Mouse (Mus musculus): ENCODE measurements around the gene Fcamr. TPM values are rescaled to one million over a fixed set of nuclear protein-coding genes. Genes with fewer than 3 reads are reported as not detected.

Fcamr gene
- polyA plus RNA-seq, 1 experiment from 2014 or later, result 0.18 TPM

DNA sequence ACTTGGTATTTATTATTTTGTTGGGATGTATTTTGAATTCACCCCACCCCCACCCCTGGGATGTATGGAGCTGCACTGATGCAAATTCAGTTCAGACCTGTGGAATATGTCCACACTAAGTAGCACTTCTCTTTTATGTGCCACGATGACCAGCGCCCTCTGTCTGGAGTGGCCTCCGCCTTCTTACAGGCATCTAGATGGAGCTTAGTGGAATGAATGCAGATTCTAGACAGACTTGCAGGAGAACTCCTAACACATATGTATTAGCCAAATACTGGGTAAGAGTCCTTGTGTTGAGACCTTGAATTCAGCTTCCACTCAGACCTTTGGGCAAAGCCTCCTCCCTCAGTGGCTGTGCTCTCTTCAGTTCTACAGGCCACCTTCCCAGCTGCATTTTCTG is 10.2 kb downstream of the Fcamr start:
- Histone ChIP-seq H3K27ac (no peak overlapping the region), H3K4me3 (replicated peaks) (no peak overlapping the region), H3K27me3 (replicated peaks) (no peaks in the 10 kb centered on the region), H3K4me1 (replicated peaks) (no peaks in the 10 kb centered on the region), H3K9ac (no peak overlapping the region), H3K9me3 (no peaks in the 10 kb centered on the region), H3K36me3 (no peaks in the 10 kb centered on the region), H3K4me2 (replicated peaks) (no peak overlapping the region)
- no peak for ATAC-seq
- 74% methylated on average over 3 of the region's 3 CpGs for WGBS

GRCm38 (mm10) chr1:130811316-130811715 is 10.6 kb downstream of the Fcamr start:
- Histone ChIP-seq H3K4me1 (replicated peaks) (no peaks in the 10 kb centered on the region), H3K4me2 (replicated peaks) (no peak overlapping the region), H3K9ac (no peak overlapping the region), H3K27me3 (replicated peaks) (no peaks in the 10 kb centered on the region), H3K36me3 (no peaks in the 10 kb centered on the region), H3K27ac (no peak overlapping the region), H3K4me3 (replicated peaks) (no peak overlapping the region), H3K9me3 (no peaks in the 10 kb centered on the region)
- 72% methylated on average over 17 of the region's 17 CpGs for WGBS
- ATAC-seq, result no peak

DNA sequence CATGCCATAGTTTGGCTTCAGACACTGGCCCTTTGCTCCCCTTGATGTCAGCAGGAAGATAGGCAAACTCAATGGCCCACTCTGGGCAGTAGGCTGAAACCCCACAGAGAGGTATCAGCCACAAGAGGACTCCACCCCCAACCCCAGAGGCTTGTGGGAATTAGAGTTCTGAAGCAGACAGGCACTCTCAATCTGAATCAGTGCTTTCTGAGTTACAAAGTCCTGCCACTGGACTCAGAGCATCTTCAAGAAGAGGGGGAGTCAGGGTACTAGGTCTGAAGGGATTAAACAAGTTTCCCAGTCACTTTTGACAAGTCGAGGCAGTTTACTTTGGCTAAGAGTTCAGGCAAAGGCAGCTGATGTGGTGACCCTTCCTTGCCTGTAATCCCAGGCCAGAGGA is 19.0 kb downstream of the Fcamr start:
- no peaks in the 10 kb centered on the region for H3K36me3 ChIP-seq
- no peak overlapping the region for H3K4me2 ChIP-seq (replicated peaks)
- H3K27me3 ChIP-seq (replicated peaks), result no peaks in the 10 kb centered on the region
- H3K9me3 ChIP-seq, result no peaks in the 10 kb centered on the region
- H3K27ac ChIP-seq, result no peak overlapping the region
- no peak overlapping the region for H3K9ac ChIP-seq
- peaks cover 4% of the 10 kb centered on the region; the same call in 1 of the 2 replicates for H3K4me1 ChIP-seq (replicated peaks)
- H3K4me3 ChIP-seq (replicated peaks), result no peak overlapping the region
- no peak for ATAC-seq
- WGBS, result 68% methylated on average over 1 of the region's 1 CpGs

DNA sequence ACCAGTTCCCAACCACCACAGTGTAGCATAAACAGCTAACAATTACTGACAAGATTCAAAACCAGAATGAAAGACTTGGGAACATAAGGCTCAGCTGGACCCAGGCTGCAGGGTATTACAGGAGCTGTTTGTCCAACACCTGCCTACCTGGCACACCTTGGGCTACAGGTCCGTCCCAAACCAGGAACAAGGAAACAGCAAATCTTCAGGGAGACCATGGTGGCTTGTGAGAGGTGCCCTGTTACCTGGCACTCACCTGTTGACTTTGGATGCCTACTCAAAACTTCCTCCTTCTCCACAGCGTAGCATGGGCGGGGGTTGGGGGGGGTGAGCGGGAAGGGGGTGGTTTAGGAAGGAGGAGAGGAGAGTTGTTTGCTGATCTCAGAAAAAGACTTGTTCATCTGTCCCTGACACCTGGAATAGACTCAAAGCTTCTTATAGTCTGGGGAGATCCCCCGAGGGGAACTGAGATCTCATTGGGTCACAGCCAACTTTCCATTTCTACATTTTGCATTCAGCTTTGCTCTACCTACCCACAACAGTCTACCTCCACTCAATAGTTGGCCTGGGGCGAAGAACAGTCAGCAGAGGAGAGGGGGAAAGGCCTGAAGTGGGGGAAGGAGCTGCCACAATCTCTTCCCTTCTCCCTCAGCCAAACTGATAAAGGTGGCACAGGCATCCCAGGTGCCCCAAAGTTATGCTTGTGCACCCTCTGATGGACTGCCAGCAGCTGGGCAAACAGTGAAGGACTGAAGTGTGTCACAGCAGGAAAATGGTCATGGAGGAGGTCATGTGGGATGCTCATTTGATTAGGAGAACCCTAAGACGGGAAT is 19.8 kb downstream of the Fcamr start:
- H3K4me3 ChIP-seq (replicated peaks), result no peak overlapping the region
- peak; percentile 56 for ATAC-seq
- WGBS, result 74% methylated on average over 7 of the region's 7 CpGs
- no peaks in the 10 kb centered on the region for H3K36me3 ChIP-seq
- peak overlapping the region; percentile 44; the same call in 1 of the 2 replicates for H3K27ac ChIP-seq
- H3K9ac ChIP-seq, result no peak overlapping the region
- H3K4me2 ChIP-seq (replicated peaks), result no peak overlapping the region
- H3K27me3 ChIP-seq (replicated peaks), result no peaks in the 10 kb centered on the region
- H3K9me3 ChIP-seq, result no peaks in the 10 kb centered on the region
- H3K4me1 ChIP-seq (replicated peaks), result peaks cover 4% of the 10 kb centered on the region; the same call in 1 of the 2 replicates

- Histone ChIP-seq H3K27ac (peak overlapping the region; percentile 74; the same call in 1 of the 2 replicates), H3K36me3 (no peaks in the 10 kb centered on the region), H3K4me1 (replicated peaks) (peaks cover 4% of the 10 kb centered on the region; the same call in 1 of the 2 replicates), H3K9ac (no peak overlapping the region), H3K9me3 (no peaks in the 10 kb centered on the region), H3K4me2 (replicated peaks) (no peak overlapping the region), H3K27me3 (replicated peaks) (no peaks in the 10 kb centered on the region), H3K4me3 (replicated peaks) (no peak overlapping the region)
- 72% methylated on average over 2 of the region's 2 CpGs for WGBS
- no peak for ATAC-seq
Observed at GRCm38 (mm10) chr1:130821149-130821471, 20.4 kb downstream of the Fcamr start.

DNA sequence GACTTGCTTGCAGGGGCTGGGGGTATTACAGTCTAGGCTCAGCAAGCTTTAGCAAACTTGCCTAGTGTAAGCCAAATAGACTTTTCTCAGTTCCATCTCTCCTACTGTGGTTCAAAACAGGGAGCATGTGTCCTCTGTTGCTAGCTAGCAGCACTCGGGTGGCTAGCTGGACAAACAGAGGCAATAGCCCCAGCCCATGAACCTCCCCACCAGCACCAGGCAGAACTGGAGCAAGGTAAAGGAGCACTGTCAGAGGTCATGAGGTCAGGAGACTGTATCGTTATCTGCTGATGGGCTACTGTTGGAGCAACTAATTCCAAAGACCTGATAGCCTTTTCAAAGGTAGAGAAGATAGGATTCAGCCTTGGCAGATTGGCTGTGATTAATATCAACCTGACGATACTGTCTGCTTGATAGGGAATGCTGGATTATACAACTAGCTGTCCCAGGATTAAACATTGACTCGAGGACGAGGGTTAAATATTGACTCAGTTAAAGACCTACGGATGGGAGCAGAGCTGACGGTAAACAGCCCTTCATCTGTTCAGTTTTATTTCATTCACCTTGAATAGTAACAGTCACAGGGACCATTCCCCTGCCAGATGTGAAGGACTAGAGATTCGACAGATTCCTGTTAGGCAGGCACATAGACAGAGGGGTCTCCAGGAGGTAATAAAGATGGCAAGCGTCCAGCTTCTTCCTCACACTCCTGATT is 21.4 kb downstream of the Fcamr start:
- peak; percentile 83 for ATAC-seq
- Histone ChIP-seq H3K4me2 (replicated peaks) (no peak overlapping the region), H3K27me3 (replicated peaks) (no peaks in the 10 kb centered on the region), H3K9ac (no peak overlapping the region), H3K27ac (peak overlapping the region; percentile 74), H3K4me1 (replicated peaks) (peaks cover 4% of the 10 kb centered on the region; the same call in 1 of the 2 replicates), H3K9me3 (no peaks in the 10 kb centered on the region), H3K4me3 (replicated peaks) (no peak overlapping the region), H3K36me3 (no peaks in the 10 kb centered on the region)
- WGBS, result 40% methylated on average over 9 of the region's 9 CpGs

- ATAC-seq, result no peak
- no peaks in the 10 kb centered on the region for H3K9me3 ChIP-seq
- H3K27me3 ChIP-seq (replicated peaks), result no peaks in the 10 kb centered on the region
- H3K9ac ChIP-seq, result no peak within 1 kb of the TSS
- H3K27ac ChIP-seq, result no peak within 1 kb of the TSS
- H3K36me3 ChIP-seq, result no peaks in the 10 kb centered on the region
- H3K4me1 ChIP-seq (replicated peaks), result 0 out of 2 replicates have a peak, but pooled peaks cover 2% of the 10 kb centered on the region
- no peak within 1 kb of the TSS for H3K4me3 ChIP-seq (replicated peaks)
- 85% methylated on average over 5 of the region's 5 CpGs for WGBS
- H3K4me2 ChIP-seq (replicated peaks), result no peak within 1 kb of the TSS
Observed at GRCm38 (mm10) chr1:130826448-130826847, 25.7 kb downstream of the Fcamr start, which contains the start of gene Pigr. TSS of gene Pigr (plus strand) at chr1:130826684.

DNA sequence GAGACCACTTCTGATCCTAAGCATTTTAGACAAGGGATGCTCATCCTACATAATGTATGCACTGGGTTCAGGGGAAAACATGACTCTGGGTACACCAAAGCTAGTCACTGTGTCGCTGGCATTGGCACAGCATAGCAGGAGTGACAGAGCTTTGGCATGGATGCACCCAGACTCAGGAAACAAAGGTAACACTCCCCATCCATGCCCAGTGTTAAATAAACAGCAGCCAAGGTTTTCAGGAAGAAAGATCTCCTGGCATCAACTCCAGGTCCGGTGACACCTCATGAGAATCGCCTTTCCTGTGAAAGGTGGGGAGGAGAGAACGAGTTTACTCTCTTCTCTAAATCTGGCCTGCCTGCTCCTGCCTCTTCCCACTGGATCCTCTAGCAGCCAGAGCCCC is 28.0 kb downstream of the Fcamr start:
- peaks cover 3% of the 10 kb centered on the region; the same call in 1 of the 2 replicates for H3K4me1 ChIP-seq (replicated peaks)
- H3K9me3 ChIP-seq, result no peaks in the 10 kb centered on the region
- H3K36me3 ChIP-seq, result no peaks in the 10 kb centered on the region
- H3K4me3 ChIP-seq (replicated peaks), result no peak overlapping the region
- no peak for ATAC-seq
- WGBS, result 78% methylated on average over 4 of the region's 4 CpGs
- H3K27ac ChIP-seq, result no peak overlapping the region
- no peak overlapping the region for H3K9ac ChIP-seq
- H3K4me2 ChIP-seq (replicated peaks), result no peak overlapping the region
- H3K27me3 ChIP-seq (replicated peaks), result no peaks in the 10 kb centered on the region

DNA sequence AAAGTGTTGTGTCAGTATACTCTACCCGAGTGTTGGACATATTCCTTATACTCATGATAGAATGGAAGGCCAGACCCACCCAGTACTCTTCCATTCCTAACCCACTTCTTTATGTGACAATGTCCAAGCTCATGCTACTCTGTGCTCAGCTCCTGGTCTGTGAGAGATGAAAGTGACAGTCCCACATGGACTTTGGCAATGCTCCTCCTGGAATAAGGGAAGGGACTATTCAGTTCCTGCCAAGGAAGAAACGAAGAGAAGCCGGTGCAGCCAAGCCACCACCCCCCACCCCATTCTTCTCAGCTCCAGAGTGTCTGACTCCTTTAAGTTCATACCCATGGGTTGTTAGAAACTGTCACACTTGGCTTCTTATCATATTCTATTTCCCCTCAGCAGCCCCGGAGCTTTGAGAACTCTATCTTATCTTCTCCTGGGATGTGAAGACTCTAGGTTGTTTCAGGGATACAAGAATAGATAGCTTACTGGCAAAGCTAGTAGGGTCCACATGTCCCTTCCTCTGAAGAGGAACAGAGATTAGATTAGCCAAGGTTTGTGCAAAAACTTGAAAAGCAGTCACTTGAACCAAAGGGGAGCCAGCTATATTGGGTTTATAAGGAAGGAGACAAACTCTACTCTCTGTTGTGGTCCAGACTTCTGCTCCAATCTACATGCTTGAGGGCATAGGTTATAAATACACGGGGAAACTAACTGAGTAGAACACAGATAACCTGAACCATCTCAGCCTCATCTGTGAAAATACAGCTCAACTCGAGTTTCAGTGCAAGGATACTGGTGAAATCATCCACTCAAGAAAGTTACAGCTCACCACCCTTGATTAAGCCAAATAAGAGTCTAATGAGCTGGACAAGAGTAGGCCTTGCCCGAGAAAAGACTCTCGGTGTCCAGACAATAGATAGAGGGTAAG is 29.5 kb downstream of the Fcamr start:
- no peaks in the 10 kb centered on the region for H3K9me3 ChIP-seq
- peak; percentile 21 for ATAC-seq
- 64% methylated on average over 8 of the region's 8 CpGs for WGBS
- no peak overlapping the region for H3K4me2 ChIP-seq (replicated peaks)
- no peak overlapping the region for H3K4me3 ChIP-seq (replicated peaks)
- no peak overlapping the region for H3K9ac ChIP-seq
- H3K27ac ChIP-seq, result peak overlapping the region; percentile 33; the same call in 1 of the 2 replicates
- H3K4me1 ChIP-seq (replicated peaks), result peaks cover 3% of the 10 kb centered on the region; the same call in 1 of the 2 replicates
- no peaks in the 10 kb centered on the region for H3K27me3 ChIP-seq (replicated peaks)
- no peaks in the 10 kb centered on the region for H3K36me3 ChIP-seq

GRCm38 (mm10) chr1:130832230-130833149 is 31.8 kb downstream of the Fcamr start:
- no peaks in the 10 kb centered on the region for H3K36me3 ChIP-seq
- H3K27me3 ChIP-seq (replicated peaks), result no peaks in the 10 kb centered on the region
- no peaks in the 10 kb centered on the region for H3K9me3 ChIP-seq
- peak; percentile 91 for ATAC-seq
- peak overlapping the region; percentile 63 for H3K27ac ChIP-seq
- WGBS, result 56% methylated on average over 5 of the region's 5 CpGs
- H3K4me1 ChIP-seq (replicated peaks), result peaks cover 3% of the 10 kb centered on the region; the same call in 1 of the 2 replicates
- H3K4me3 ChIP-seq (replicated peaks), result no peak overlapping the region
- no peak overlapping the region for H3K9ac ChIP-seq
- H3K4me2 ChIP-seq (replicated peaks), result no peak overlapping the region

Data from intestine, embryonic 15.5 days (tissue).